Mouse (Mus musculus) cerebellum, adult 2 months (tissue): Measurements from ENCODE around the gene Dtx1.

Experiments
- CTCF ChIP-seq: fragments of 200-500 bp; IDR thresholded peaks from 2 replicates; pipeline ENCODE4 v1.5.1; 2011; ENCODE audit warnings: low read depth, mild to moderate bottlenecking, control low read depth, low read length, moderate library complexity, borderline replicate concordance; ENCODE audit not compliant: insufficient read depth
- POLR2A ChIP-seq: fragments of 200-500 bp; IDR thresholded peaks from 2 replicates; pipeline ENCODE4 v1.6.1; 2011; ENCODE audit warnings: low read length, control low read depth, borderline replicate concordance; ENCODE audit not compliant: insufficient read depth

DNA sequence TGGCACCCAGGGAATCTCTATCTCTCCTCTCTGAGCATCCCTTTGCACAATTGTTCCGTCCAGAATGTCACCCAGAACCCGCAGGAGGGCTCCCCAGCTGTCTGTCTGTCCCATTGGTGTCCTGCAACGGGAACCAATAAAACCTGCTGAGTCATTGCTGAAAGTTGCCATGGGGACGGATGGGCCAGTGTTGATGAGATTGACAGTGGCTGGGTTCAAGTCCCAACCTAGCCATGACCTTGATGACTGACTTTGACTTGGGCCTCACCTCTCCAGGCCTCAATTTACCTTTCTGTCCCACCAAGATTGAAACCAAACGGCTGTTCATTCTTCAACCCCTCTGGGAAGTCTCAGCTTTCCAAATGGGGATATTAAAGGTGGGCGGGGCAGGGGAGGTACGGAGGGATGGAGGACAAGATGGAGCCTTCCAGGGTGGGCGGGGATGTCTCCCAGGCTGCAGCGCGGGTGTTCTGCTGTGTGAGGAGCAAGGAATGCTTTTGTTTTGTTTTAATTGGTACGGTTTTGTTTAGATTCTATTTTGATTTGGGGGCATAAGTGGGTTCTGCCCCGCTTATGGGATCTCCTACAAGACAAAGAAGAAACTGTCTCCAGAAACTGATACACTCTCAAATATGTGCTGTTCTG, 14.2 kb upstream of the Dtx1 start:
- no peak for TF ChIP-seq POLR2A
- TF ChIP-seq CTCF, result no peak
